ENCODE assay signal across 23 mouse cellular contexts in genomic region chr15:56199336-56199735, GRCm38 (mm10).
DNase-seq lines count a peak whose midpoint lies in the region; ATAC-seq and TF ChIP-seq lines count a peak whose summit lies in the region.
"Had no signal": no experiment of that assay in that cellular context is flagged by ENCODE, and none has a peak within 500 bp of the region (broad histone marks: within the 10 kb centered on the region; RNA-seq: fewer than 3 reads in every experiment).

No protein-coding gene starts in this region.

- ATAC-seq in kidney, postnatal 0 days (replicated peaks; ENCODE audit: low FRiP score, low read depth): no peak
- ATAC-seq in embryonic facial prominence, embryonic 14.5 days (ENCODE audit: low read depth): no peak; the same call in 1 of the 2 replicates
- no peak for ATAC-seq in liver, embryonic 12.5 days
- ATAC-seq: forebrain, embryonic 14.5 days; intestine, embryonic 16.5 days had no signal

- no peak overlapping the region for H3K4me3 ChIP-seq in kidney, postnatal 0 days (replicated peaks; ENCODE audit: low read depth, low read length)
- H3K4me3 ChIP-seq in embryonic facial prominence, embryonic 14.5 days (ENCODE audit: low read depth, low read length): no peak overlapping the region
- no peak overlapping the region for H3K4me3 ChIP-seq in liver, embryonic 12.5 days
- H3K4me3 ChIP-seq: embryonic facial prominence, embryonic 15.5 days; erythroblast, embryonic 14.5 days; forebrain, embryonic 10.5 days; gastrocnemius, adult 2 months; heart, embryonic 13.5 days; hindbrain, embryonic 15.5 days had no signal

- no peak overlapping the region for H3K9ac ChIP-seq in kidney, postnatal 0 days (ENCODE audit: low read depth, low read length)
- H3K9ac ChIP-seq in embryonic facial prominence, embryonic 14.5 days (ENCODE audit: low read depth, low read length): no peak overlapping the region
- H3K9ac ChIP-seq in liver, embryonic 12.5 days: no peak overlapping the region
- H3K9ac ChIP-seq: embryonic facial prominence, embryonic 15.5 days; heart, embryonic 13.5 days; hindbrain, embryonic 15.5 days had no signal

- peak; percentile 11 for DNase-seq in kidney, postnatal 0 days (ENCODE audit: low spot score)
- DNase-seq in kidney, adult 9 months: no peak
- DNase-seq in brain, embryonic 14.5 days (ENCODE audit: low read depth): peak; percentile 5
- DNase-seq in embryo, embryonic 10 days (ENCODE audit: low spot score): peak; percentile 21
- DNase-seq in embryonic facial prominence, embryonic 14.5 days (ENCODE audit: low spot score): peak; percentile 29
- no peak for DNase-seq in cerebellum, postnatal 36 days
- DNase-seq: adrenal gland, adult 8-10 months; adrenal gland, postnatal 36 days; cerebellum, adult 11 months; cerebellum, adult 8-10 months; cerebellum, postnatal 14 days; gastrocnemius, adult 2 months; gastrocnemius, postnatal 36 days; heart, adult 11 months; heart, postnatal 36 days had no signal

- H3K36me3 ChIP-seq in kidney, postnatal 0 days (ENCODE audit: insufficient read depth, low read length): no peaks in the 10 kb centered on the region
- no peaks in the 10 kb centered on the region for H3K36me3 ChIP-seq in embryonic facial prominence, embryonic 14.5 days (ENCODE audit: control insufficient read depth, insufficient read depth, low read length)
- no peaks in the 10 kb centered on the region for H3K36me3 ChIP-seq in liver, embryonic 12.5 days
- H3K36me3 ChIP-seq: embryonic facial prominence, embryonic 15.5 days; forebrain, embryonic 10.5 days; heart, embryonic 13.5 days; hindbrain, embryonic 15.5 days had no signal

- no peak for TF ChIP-seq CTCF in kidney, postnatal 0 days (IDR thresholded peaks at IDR 0.05; ENCODE audit: low read depth)
- no peak for TF ChIP-seq CTCF in brain, embryonic 14.5 days (IDR thresholded peaks at IDR 0.05; ENCODE audit: borderline replicate concordance, extremely low read depth, insufficient read depth, insufficient read length)

- no peak for TF ChIP-seq POLR2A in brain, embryonic 14.5 days (IDR thresholded peaks at IDR 0.05; ENCODE audit: borderline replicate concordance, extremely low read depth, insufficient read depth, insufficient read length, poor library complexity, severe bottlenecking)

- no peaks in the 10 kb centered on the region for H3K27me3 ChIP-seq in kidney, postnatal 0 days (ENCODE audit: insufficient read depth, low read length)
- no peaks in the 10 kb centered on the region for H3K27me3 ChIP-seq in embryonic facial prominence, embryonic 14.5 days (replicated peaks; ENCODE audit: control insufficient read depth, insufficient read depth, low read length)
- no peaks in the 10 kb centered on the region for H3K27me3 ChIP-seq in liver, embryonic 12.5 days (replicated peaks)
- H3K27me3 ChIP-seq: embryonic facial prominence, embryonic 15.5 days; heart, embryonic 13.5 days; hindbrain, embryonic 15.5 days had no signal

- no peak overlapping the region for H3K4me2 ChIP-seq in kidney, postnatal 0 days (ENCODE audit: low read length)
- no peak overlapping the region for H3K4me2 ChIP-seq in embryonic facial prominence, embryonic 14.5 days (ENCODE audit: low read depth, low read length)
- H3K4me2 ChIP-seq in liver, embryonic 12.5 days: no peak overlapping the region
- H3K4me2 ChIP-seq: embryonic facial prominence, embryonic 15.5 days; heart, embryonic 13.5 days; hindbrain, embryonic 15.5 days had no signal

- H3K4me1 ChIP-seq in kidney, postnatal 0 days (replicated peaks; ENCODE audit: insufficient read depth, low read length): no peaks in the 10 kb centered on the region
- no peaks in the 10 kb centered on the region for H3K4me1 ChIP-seq in embryonic facial prominence, embryonic 14.5 days (ENCODE audit: control insufficient read depth, insufficient read depth, low read length)
- H3K4me1 ChIP-seq in liver, embryonic 12.5 days: no peaks in the 10 kb centered on the region
- H3K4me1 ChIP-seq: forebrain, embryonic 10.5 days; hindbrain, embryonic 15.5 days had no signal

- H3K9me3 ChIP-seq in kidney, postnatal 0 days (replicated peaks; ENCODE audit: low read length): no peaks in the 10 kb centered on the region
- no peaks in the 10 kb centered on the region for H3K9me3 ChIP-seq in embryonic facial prominence, embryonic 14.5 days (ENCODE audit: control insufficient read depth, low read length)
- no peaks in the 10 kb centered on the region for H3K9me3 ChIP-seq in liver, embryonic 12.5 days (replicated peaks)
- H3K9me3 ChIP-seq: embryonic facial prominence, embryonic 15.5 days; forebrain, embryonic 10.5 days; heart, embryonic 13.5 days; hindbrain, embryonic 15.5 days had no signal

- 49% methylated on average over 2 of the region's 2 CpGs for WGBS in kidney, postnatal 0 days
- 22% methylated on average over 2 of the region's 2 CpGs for WGBS in embryonic facial prominence, embryonic 14.5 days
- 53% methylated on average over 2 of the region's 2 CpGs for WGBS in liver, embryonic 12.5 days (ENCODE audit: insufficient replicate concordance)

- H3K27ac ChIP-seq in kidney, postnatal 0 days: no peak overlapping the region
- no peak overlapping the region for H3K27ac ChIP-seq in embryonic facial prominence, embryonic 14.5 days (replicated peaks; ENCODE audit: low read depth, low read length)
- H3K27ac ChIP-seq in liver, embryonic 12.5 days: no peak overlapping the region
- H3K27ac ChIP-seq: embryonic facial prominence, embryonic 15.5 days; forebrain, embryonic 10.5 days; gastrocnemius, adult 2 months; heart, embryonic 13.5 days; hindbrain, embryonic 15.5 days had no signal

Comparison
In these comparisons a context has a peak if more than half of its experiments do, and no peak if none do; other contexts are left out.
1. DNase-seq: peak in kidney, postnatal 0 days (single experiment), brain, embryonic 14.5 days (single experiment), embryo, embryonic 10 days (single experiment) and embryonic facial prominence, embryonic 14.5 days (single experiment); none in kidney, adult 9 months (single experiment) and cerebellum, postnatal 36 days (0 of 2).